Mouse (Mus musculus): ENCODE results near the gene Vegfa.

Gene Vegfa

DNA sequence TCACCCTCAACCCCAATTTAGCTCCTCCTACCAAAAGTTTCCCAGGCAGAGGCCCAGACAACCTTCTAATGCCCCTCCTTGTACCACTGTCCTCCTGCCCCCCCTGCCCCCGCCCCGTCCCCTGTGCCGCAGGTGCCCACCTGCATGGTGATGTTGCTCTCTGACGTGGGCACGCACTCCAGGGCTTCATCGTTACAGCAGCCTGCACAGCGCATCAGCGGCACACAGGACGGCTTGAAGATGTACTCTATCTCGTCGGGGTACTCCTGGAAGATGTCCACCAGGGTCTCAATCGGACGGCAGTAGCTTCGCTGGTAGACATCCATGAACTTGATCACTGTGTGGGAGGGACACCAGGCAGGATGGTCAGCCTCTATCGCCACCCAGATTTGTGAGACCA, 7.0 kb downstream of the Vegfa start:
- DNase-seq: no peak

DNA sequence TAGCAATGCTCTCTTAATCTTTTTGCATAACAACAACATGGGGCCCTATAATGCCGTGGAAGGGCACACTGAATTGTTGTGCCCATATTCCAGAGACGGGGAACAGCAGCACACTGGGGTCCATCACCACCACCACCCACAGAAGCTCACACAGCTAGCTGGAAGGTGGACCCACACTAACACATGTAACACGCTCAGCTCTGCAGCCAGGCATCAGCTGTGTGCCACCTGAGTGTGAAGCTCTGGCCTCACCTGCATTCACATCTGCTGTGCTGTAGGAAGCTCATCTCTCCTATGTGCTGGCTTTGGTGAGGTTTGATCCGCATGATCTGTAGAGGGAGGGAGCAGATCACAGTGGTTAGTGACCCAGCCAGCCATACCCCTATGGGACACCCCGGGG, 8.0 kb downstream of the Vegfa start:
- DNase-seq: no peak

- DNase-seq: no peak
Measured at GRCm38 (mm10) chr17:46023572-46023971, 8.6 kb downstream of the Vegfa start.

DNA sequence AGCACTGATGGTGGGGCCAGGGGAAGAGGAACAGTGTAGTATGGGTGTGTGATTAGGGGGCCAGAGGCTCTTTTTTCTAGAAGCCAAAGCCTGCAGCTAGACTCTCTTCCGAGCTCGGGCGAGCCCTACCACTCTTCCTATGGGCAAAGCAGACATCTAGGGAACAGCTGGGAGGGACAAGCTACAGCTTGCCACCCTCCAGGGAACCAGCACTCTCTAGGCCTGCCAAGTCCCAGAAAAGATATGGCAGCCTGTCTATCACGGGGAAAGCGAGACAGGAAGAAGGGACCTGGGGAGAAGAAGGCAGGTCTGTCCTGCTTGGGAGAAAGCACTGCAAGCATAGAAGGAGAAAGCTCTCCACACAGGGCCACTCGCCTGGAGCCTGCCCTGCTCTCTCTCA, 9.2 kb downstream of the Vegfa start:
- DNase-seq: no peak

DNA sequence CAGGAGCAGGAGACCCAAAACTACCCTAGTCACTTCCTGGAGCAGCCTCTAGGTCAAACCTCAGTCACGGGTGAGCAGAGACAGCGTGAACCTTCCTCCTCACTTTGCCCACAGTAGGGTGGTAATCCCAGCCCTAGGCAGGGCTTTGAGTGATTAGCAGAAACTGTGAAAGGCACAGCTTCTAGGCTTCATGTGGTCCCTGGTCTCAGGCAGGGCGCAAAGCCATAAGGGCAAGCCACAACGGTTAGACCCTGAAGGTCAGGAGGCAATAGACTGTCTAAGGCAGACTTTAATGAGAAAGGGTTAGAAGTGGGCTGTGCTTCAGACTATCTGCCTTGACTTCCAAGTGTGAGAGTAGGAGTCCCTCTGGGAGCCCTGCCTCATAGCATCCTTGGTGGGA, 9.7 kb downstream of the Vegfa start:
- no peak for DNase-seq

GRCm38 (mm10) chr17:46021760-46022159, 10.4 kb downstream of the Vegfa start:
- DNase-seq: no peak

- no peak for DNase-seq
Measured at GRCm38 (mm10) chr17:46021173-46021572, 11.0 kb downstream of the Vegfa start.

GRCm38 (mm10) chr17:46020579-46020978, 11.6 kb downstream of the Vegfa start:
- no peak for DNase-seq

GRCm38 (mm10) chr17:46018736-46019004, 13.5 kb downstream of the Vegfa start:
- DNase-seq: no peak

DNA sequence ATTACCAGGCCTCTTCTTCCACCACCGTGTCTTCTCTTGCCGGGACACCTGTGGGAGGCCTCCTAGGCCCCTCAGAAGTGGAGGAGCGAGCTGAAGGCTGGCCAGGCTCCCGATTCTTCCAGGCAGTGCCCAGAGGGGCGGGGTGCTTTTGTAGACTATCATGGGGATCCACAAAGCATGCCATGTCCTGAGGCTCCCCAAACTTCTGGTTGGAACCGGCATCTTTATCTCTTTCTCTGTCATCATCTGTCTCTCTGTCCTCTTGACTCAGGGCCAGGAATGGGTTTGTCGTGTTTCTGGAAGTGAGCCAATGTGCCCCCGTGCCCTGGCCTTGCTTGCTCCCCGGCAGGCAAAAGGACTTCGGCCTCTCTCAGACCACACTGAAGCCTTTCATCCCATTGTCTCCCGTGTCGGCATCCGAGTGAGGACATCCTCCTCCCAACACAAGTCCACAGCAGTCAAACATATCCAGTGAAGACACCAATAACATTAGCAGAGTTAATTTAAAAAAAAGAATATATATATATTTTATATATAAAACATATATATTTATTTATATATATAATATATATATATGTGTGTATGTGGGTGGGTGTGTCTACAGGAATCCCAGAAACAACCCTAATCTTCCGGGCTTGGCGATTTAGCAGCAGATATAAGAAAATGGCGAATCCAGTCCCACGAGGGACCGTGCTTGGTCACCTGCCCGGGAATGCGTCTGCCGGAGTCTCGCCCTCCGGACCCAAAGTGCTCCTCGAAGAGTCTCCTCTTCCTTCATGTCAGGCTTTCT, 14.0 kb downstream of the Vegfa start:
- DNase-seq: no peak

GRCm38 (mm10) chr17:46016617-46017016, 15.6 kb downstream of the Vegfa start:
- no peak for DNase-seq

- no peak for DNase-seq
Measured at GRCm38 (mm10) chr17:46015967-46016366, 16.2 kb downstream of the Vegfa start.

DNA sequence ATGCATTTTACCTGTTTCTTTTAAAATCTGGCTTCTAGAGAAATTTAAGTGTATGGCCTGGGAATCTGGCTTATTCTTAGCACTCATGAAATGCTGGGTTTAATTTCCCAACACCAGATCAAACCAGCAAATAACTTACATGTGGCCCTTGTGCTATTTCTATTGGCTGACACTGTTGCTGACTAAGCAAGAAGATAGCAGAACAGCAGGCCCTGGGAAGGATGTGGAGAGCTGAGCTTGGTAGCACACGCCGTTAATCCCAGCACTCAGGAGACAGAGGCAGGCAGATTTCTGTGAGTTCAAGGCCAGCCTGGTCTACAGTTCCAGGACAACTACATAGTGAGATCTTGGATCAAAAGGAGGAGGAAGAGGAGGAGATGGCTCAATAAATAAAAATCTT, 17.2 kb downstream of the Vegfa start:
- no peak for DNase-seq

- DNase-seq: no peak
Measured at GRCm38 (mm10) chr17:46013549-46013948, 18.6 kb downstream of the Vegfa start.

GRCm38 (mm10) chr17:46012211-46012610, 20.0 kb downstream of the Vegfa start:
- no peak for DNase-seq

GRCm38 (mm10) chr17:46010462-46010861, 21.7 kb downstream of the Vegfa start:
- no peak for DNase-seq

DNA sequence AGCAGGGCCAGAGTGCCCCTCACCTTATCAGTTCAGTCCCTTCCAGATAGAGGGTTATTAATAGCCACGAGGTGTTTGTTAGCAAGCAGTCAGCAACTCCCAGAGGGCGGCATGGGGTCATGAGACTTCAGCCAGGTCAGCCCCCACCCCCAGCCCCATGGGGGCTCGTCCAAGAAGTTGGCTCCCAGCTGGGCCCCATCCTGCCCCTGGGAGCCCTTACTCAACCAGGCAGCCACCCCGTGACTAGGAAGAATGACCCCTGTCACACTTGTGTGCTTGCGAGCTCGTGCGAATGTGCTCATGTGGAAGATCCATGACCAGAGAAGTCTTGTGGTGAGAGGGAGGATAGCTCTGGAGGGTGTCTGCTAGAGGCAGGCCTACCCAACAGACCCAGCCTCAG, 23.0 kb downstream of the Vegfa start:
- DNase-seq: no peak

GRCm38 (mm10) chr17:46005458-46005857, 26.7 kb downstream of the Vegfa start:
- DNase-seq: no peak

- no peak for DNase-seq
Measured at GRCm38 (mm10) chr17:46004482-46004881, 27.7 kb downstream of the Vegfa start.

- no peak for DNase-seq
Measured at GRCm38 (mm10) chr17:46003717-46004481, 28.3 kb downstream of the Vegfa start.

DNA sequence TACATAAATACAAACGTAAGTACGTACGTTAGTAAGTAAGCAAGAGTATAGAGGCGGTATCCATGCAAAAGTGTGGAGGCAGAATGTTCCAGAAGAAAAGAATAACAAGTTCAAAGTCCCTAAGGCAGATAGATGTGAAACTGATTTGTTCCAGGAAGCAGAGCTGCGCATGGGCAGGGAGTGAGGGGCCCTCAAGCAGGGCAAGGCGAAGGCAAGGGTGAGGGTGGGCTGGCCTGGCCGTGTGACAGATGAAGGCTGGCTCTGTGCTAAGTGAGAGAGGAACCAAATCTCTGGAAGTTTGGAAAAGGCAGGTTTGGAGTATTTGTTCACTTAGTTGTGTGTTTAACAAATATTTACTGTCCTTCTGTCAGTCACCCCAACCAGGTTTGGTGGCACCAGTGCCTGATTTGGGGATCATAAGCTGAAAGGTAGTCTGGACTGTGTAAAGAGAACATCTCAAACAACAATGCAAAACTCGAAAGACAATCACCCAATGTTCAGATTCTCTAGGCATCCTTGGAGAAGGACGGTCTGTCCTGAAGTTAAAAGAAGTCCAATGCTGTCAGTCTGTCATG, 32.7 kb downstream of the Vegfa start:
- no peak for DNase-seq

DNA sequence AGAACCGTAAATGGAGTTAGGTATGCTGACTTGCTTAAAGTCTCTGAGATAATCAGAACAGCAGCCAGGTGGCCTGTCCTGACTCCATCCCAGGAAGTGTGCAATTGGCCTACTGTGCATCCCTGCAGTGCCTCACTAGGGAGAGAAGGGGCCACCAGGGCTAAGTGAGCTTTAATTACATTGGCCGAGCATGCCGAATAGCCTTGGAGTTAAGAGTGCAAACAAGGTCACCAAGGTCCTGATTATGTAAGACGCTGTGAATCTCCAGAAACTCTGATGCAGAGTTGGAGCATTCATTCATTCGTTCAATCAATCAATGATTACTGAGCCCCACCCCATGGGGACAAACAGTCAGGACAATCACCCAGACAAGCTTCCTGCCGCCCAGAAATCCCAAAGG, 33.8 kb downstream of the Vegfa start:
- no peak for DNase-seq

DNA sequence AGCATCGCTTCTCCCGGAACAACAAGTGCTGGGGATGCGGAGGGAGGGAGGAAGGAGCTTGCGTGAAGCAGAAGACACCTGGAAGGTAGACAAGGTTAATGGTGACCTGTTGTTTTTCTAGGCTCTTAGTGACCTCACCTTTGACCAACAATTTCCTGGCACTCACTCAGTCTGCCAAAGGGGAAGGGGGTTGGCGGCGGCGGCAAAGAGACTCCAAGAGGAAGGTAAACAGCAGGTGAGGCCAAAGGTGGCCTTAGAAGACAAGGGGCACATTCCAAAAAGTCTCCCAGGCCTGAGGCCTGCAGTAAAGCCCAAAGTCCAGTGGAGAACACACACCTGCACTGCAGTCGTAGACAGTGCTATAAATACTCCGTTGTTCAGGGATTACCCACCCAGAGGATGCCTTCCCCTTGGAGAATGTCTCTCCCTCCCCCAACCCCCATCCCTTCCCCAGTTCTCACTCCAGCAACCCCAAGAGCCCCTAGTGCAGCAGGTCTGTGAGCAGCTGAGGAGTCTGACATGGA, 35.2 kb downstream of the Vegfa start:
- DNase-seq: no peak

DNA sequence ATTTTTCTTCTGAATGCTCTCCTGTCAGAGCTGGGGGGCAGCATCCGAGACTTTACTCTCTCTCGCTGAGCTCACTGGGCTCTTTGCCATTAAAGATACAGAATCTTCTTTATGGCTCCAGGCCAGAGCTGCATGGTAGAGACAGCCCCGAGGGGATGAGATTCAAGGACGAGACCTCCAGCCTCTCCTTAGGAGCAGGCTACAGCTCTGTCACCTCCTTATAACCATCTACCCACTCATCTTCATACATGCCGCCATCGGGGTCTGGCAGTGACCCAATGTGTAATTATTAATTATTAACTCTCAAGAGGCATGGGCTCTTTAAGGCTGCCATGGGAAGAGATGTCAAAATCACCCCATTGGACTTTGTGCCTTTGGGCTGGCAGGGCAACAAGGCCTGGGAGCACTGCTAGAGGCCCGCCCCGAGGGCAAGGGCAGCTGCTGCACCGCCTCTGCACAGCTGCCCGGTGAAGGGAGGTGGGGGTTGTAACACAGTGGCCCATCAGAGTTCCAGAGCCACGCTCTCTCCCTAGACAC, 37.8 kb downstream of the Vegfa start:
- no peak for DNase-seq

Measured in spleen, adult 18-20 months (tissue).